Mouse (Mus musculus): ENCODE data around the gene Amph. TPM values are rescaled to one million over a fixed set of nuclear protein-coding genes. Genes with fewer than 3 reads are reported as not detected.
"Not testable (repeated sequence)": the region's sequence is repeated elsewhere in the genome, so short reads cannot be mapped to it uniquely, and the experiment has no call there.

The Amph gene
- polyA plus RNA-seq, 1 experiment: 2.1 TPM

DNA sequence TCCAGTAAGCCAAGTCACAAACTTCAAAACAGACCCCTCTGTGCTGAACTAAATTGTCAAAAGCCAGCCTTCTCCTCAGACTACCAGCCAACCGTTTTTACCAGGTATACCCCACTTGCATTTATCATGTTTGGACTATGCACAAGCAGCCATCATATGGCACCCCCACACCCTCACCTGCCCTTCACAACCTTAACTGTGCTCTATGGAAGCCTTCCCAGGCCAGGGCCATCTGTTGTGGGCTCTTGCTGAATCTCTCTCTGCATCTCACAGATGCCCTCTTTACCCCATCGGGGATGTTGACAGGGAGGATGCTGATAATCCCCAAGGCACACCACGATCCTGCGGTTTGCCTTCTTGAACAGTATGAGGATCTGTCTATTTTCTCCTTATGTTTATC, 77.9 kb downstream of the Amph start:
- no peak for DNase-seq (ENCODE audit: low spot score)

DNA sequence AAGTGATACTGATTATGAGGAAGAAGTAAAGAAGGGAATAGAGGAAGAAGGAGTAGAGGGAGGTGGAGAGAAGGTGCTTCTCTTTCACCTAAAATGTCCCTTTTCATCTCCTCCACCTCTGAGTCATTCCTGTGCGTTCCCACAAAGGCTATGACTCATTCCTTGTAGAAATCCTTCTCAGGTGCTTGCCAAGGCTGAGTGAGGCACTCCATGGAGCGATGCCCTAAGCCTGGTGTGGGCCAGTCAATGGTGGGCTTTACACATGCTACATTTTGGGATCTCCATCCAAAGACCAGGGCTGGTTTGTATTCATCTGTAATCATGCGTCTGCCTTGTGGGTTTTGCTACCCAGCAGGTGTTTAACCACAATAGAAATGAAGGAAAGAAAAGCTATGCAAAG, 78.9 kb downstream of the Amph start:
- DNase-seq (ENCODE audit: low spot score): no peak

DNA sequence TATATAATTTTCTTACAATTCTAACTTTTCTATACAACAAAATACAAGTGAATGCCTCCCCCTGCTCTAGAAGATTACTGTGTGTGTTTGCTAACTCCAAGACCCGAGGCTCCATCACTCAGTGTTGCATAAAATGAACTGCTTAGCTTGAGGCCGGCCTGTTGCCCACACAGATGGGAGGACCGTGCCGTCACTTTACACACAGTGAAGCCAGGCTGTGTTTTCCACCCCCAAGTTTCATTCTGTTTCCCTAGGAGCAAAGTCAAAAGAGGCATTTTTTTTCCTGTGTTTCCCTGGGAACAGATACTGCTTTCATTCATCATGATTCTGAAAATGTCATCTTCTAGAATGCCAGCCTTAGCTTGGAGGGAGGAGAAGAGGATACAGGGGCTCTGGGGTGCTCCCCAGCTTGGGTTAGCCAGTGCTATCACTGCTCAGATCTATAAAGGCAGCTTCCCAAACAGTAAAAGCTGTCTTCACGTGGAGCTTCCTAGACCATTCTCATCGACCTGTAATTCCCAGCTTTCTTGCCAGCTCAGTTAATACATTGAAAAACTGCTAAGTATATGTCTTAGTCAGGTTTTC, 79.9 kb downstream of the Amph start:
- no peak for DNase-seq (ENCODE audit: low spot score)

DNA sequence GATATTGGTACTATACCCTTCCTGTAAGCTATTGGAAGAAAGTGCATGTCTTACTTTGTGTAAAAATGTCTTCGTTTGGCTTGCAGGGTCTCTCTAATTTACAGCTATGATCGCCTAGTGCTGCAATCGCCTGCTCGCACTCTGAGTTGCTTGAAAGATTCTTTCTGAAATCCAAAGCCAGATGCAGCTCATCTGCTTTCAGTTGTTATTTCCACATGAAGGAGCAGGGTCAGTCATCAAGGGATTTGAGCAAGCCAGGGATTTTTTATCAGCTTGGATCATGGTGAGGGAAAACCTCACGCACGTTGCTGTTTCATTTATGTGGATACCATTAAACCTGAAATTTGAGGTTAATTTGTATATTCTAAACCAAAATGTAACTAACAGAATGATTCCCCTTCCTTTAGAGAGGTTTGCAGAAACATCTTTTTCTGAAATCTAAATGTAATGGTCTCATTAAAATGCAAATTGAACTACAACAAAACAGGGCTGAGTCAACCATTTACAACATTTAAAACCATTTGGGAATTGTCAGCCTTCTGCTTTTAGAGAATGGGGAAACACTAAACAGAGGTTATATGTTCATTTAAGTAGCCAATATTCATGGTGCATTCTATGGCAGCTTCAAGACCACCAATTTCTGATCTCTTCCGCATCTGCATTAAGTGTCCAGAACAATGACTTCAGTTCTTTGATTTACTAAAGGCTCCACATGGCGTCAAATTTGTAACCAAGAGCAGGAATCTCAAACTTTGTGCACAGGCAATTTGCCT, 84.1 kb downstream of the Amph start:
- no peak for DNase-seq (ENCODE audit: low spot score)

DNA sequence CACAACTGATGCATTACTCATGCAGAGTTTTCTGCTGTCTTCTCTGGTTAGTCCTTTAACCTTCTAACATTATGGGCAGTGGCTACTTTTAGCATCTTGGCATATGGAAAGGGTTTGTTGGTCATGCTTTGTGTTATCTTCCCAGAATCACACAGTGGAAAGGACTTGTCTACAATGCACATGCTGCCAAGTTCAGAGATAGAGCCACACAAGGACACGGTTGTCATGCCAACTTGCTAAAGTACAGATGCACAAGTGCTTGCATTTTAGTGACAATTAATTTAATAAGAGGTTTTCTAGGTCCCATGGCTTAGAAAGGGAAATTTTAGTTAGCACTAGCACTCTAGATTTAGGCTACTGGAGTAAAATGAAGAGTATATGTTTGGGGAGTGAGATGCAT, 104.1 kb downstream of the Amph start:
- no peak for DNase-seq (ENCODE audit: low spot score)

DNA sequence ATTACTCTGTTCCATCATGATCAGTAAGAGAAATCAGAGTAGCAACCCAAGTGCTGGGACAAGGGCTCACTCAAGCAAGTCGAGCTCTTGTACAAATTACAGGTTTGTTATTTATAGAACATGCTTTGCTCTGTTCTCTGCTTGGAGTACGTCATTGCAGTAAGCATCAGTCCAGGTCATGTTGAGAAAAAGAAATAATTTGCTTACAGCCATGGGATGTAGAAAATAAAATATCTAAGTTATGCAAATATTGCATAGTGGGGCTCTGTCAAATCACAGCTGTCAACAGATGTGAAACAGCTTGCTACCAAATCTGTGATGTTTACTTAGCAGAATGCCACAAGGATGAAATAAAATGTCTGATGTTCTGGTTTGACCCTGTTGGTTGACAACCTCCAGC, 106.5 kb downstream of the Amph start:
- no peak for DNase-seq (ENCODE audit: low spot score)

DNA sequence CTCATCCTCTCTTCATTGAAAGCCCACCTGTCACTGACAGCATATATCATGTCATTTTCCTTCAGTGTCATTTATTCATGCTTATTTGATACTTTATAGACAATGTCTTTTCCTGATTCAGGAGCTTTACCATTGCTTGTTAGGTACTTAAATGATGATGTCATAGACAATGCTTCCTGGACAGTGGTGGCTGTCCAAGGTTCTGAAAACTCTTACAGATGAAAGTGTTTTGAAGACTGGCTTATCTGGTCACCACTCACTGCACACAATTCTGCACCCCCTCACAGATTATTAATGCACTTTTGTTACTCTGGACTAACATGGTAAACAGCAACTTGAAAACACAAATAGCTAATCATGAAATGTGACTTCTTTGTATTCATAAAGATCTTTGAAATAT, 124.3 kb downstream of the Amph start:
- no peak for DNase-seq (ENCODE audit: low spot score)

DNA sequence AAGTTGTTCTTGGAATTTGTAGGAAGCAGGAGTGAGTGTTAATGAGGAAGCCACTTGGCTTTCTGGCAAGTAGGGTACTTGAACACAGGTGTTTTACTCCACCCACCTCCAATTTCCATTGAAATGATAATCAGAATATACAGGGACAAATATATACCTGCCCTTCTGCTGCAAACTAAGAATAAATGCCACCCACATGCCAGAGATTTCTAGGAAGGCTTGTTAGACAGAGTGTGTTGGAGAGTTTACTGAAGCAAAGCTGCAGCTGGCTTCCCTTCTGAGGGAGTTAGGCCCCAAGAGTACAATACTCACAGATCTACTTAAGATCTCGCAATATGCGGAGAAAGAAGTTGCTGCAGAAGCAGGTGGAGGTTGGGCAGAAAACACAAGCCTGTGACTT, 129.4 kb downstream of the Amph start:
- DNase-seq (ENCODE audit: low spot score): no peak

DNA sequence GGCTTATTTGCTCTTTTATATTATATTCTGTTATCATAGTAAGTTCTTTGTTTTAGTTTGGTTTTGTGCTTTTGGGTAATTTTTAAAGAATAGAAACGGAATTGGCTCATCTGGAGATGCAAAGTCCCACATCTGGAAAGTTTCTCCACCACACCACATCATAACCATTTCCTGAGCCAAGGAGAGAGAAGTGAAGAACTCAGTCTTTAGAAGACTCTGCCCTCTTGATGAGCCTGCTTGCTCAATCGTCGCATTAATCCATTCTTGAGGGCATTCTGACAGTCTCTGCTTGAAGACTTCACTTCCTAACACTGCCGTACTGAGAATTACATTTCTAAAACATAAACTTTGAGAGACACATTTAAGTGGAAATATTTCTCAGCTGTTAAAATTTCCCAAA, 133.9 kb downstream of the Amph start:
- DNase-seq (ENCODE audit: low spot score): no peak

DNA sequence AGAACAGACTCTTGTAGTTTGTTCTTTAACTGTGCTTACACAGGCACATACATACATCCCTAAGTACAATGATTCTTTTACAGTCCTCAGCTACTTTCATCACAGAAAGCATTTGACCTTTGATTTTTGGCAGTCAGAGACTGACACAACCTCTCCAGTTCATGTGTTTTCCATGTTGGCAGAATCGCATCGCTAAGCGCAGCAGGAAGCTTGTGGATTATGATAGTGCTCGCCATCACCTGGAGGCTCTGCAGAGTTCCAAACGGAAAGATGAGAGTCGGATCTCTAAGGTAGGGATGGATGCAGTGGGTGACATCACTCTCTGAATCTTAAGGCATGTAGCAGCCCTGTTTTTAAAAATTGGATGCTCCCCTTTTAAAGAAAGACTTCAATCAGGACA, 146.6 kb downstream of the Amph start:
- DNase-seq (ENCODE audit: low spot score): no peak

DNA sequence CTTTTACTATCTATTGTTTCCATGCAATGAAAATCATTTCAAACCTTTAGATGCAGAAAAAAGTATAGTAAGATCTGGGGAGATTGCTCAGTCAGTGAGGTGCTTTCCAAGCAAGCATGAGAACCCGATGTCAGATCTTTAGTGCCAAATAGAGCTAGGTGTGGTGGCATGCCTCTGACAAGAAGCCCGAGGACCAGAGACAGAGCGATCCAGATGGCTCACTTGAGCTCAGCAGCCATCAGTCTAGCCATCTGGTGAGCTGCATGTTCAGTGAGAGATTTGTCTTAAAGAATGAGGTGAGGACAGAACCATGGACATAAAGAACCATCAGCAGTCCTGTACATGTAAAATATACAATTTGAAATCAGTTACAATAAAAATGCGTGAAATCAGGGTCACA, 149.1 kb downstream of the Amph start:
- no peak for DNase-seq (ENCODE audit: low spot score)

DNA sequence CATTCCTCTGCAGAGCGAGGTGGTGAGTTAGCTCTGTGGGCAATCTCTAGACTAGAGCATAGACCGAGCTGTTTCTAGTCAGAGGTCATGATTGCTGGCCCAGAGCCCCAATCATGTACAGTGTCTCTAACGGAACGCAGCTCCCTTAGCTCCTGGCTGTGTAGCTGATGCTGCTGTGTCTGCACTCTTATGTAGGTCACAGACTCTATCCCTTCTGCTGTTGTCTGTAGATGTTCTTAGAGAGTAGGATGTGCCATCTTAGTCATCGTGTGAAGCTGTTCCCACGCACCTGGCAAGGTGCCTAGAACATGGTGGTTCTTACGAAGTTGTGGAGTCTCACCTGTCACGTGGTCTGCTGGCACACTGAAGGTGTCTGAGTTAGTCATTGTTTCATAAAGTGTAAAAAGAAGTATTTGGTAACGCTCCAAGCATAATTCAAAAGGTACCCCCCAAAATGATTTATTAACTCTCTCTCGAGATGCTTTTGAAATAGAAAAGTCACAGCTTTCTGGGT, 153.9 kb downstream of the Amph start:
- DNase-seq (ENCODE audit: low spot score): no peak

DNA sequence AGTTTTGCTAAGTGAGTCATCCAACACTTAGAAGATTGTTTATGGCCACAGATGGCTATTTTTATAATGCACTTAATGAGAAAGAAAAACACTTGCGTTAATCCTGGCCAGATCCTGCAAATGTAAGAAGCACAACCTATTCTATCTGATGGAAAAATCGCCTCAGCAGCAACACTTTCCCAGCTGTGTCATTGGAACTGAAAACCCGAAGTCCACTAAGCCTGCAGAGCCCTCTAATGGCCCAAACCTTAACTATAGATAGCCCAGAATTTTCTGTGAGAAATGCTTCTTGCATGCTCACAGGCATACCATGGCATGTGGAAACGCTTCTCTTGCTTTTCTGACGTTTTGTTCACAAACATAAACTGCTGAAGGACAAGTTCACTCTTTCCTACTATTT, 158.4 kb downstream of the Amph start:
- no peak for DNase-seq (ENCODE audit: low spot score)

DNA sequence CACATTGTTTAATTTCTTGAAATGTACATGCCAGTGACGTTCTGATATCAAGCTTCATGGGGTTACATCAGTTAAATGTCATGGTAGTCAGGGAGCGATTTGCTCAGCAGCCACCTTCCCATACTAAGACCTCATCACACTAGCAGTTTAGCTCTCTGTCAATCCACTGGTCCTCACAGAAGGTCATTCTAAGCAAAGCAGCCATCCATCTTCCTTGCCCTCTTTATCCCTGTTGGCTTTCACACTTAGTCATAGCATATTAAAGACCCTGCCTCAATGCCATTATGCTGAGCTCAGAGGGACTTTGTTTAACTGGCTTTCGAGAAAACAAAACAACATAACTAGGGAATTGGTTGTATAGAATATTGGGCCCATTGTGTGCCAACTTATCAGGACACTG, 161.3 kb downstream of the Amph start:
- DNase-seq (ENCODE audit: low spot score): no peak

DNA sequence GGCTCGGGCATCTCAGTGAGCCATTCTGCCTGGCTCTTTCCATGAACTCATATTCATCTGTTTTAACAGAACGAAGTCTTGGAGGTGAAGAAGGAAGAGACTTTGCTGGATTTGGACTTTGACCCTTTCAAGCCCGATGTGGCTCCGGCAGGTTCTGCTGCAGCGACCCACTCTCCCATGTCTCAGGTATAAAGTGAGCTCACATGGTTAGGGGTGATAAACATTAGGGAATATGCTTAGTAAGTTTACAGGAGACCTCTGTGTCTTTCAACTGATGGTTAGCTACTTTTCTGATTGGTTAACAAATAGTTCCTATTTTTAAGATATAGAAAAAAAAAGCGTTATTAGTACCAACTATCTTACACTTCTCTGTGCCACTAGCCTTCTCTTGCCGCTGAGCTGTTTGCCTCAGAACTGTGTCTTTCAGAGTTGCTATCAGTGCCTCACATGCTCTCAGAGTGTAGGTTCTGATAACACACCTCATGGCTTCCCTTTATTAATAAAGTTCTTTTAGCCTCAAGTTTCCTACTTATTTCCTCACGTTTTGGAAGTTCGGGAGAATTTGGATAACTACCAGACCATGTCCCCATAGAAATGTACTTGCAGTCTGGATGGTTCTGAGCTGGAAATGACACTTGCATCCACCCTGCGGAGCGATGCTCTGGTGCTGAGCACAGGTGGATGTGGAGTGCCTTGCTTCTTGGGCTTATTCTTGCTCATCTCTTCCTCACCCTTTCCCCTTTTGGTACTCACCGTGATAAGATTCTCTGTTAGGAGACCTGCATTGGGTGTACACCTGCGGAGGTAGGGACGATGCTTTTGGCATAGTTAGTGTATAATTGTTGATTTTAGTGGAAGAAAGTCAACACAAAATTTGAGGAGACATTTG, 165.3 kb downstream of the Amph start:
- DNase-seq (ENCODE audit: low spot score): no peak

DNA sequence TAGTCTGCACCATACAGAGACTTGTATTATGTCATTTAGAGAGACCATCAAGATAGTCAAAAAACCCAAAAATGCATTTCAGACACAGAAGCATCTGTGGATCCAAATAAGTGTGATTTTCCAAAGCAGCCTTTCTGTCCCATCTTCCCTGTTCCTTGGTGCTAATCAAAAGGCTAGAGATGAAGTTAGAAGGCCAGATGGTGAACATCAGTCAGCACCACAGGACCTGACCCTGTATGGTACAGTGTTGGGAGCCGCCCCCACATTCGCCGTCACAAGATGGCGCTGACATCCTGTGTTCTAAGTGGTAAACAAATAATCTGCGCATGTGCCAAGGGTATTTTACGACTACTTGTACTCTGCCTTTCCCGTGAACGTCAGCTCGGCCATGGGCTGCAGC, 166.8 kb downstream of the Amph start:
- DNase-seq (ENCODE audit: low spot score): not testable (repeated sequence)

DNA sequence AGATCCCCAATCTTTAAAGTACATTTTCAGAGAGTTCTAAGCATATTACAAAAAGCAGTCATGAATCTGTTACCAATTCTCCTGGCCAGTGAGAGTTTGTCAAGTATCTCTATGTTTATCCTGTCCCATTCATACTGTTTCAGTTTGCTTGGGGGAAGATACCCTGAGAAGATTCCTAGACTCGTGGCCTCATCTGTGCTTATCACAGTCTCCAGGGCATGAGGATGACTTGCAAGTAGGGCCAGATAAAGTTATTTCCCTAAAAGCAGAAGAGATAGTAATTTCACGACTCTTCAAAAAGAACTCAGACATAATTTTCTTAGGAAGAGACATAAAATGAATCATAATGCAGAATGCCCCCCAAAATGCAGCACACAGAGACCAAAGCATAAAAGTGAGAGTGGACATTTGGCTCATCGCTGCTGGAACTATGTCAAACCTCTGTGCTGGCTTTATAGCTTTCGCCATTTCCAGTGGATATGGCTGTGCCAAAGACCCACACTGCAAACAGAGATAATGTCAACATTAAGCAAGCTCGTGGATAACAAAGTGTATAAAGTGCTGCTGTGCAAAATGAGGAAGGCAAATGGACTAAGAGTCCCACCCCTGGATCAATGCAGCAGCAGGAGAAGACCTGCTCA, 179.0 kb downstream of the Amph start:
- no peak for DNase-seq (ENCODE audit: low spot score)

DNA sequence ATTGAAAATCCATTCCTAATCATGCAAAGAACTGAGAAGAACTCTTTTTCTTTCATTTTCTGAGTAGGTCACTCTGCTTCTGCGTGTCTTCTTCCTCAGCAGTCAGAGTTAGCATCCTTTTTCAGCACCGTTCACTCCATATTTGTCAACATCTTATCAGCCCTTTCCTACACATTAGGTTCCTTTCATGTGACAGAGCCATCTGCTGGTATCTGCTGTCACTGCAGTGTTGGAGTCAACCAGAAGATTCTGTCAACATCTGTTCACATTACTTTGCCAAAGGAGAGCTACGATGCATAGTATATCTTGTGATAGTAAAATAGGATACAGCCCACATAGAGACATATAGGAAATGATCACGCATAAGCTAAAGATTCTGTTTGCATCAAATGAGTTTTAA, 185.8 kb downstream of the Amph start:
- DNase-seq (ENCODE audit: low spot score): no peak

DNA sequence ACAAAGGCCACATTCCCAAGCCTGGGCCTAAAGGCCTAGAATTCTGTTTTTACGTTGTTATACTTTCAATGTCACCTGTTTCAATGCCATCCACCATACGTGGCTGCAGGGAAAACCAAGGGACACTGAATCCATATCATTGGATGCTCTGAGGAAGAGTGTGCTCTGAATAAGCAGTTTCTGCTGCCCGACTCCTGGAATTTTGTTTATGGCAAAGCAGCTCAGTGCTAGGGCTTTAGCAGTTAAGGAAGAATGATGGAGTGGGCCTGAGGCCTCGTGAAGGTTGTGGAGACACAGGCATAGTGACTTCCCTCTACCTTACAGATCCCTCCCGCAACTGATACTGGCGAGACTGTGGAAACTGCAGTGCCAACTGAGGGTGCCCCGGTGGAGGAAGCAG, 189.2 kb downstream of the Amph start:
- DNase-seq (ENCODE audit: low spot score): no peak

DNA sequence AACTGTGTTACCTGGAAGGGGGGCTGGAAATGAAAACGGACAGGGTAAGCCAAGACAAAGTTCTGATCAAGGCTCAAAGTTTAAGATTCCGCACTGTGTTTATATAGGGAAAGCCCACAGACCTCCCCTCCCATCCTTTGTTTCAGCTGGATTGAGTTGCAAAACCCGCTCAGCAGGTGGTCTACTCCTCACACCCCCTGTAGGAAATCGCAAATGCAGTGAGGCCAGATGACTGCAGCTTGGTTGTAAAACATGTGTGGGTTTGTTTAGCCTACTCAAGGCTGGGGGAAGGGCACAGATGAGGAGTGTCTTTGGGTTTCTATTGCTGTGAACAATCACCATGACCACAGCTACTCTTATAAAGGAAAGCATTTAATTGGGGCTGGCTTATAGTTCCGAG, 189.9 kb downstream of the Amph start:
- no peak for DNase-seq (ENCODE audit: low spot score)

DNA sequence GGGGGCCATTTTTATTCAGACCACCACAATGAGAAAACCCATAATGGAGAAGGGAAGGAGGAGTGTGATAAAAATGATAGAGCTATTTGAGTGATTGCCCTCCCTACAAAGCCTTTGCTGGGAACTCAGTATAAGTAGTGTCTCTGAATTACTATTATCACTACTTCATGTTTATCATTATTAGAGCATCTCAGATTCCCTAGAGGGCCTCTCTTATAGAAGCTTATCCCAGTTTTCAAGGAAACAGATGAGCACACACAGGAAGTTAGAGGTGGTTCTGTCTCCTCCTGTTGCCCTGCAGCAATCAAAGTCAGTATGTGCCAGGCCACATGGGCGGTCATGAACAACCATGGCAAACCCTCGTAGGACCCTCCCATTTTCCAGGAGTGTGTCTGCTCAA, 190.5 kb downstream of the Amph start:
- DNase-seq (ENCODE audit: low spot score): no peak

DNA sequence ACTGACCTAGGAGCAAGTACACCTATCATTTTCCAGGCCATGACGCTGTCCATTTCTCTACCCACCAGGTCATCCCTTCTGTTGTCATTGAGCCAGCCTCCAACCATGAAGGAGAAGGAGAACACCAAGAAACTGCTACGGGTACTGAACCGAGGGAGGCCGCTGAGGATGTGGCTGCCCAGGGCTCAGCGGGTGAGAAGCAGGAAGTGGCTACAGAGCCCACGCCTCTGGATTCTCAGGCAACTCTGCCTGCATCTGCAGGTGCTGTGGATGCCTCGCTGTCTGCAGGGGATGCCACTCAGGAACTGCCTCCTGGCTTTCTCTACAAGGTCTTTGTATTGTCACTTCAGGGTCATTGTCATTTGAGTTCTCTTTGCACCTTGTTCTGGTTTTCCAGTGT, 191.1 kb downstream of the Amph start:
- DNase-seq (ENCODE audit: low spot score): no peak
